Mouse (Mus musculus): ENCODE data around the gene Igf2bp2. TPM values are rescaled to one million over a fixed set of nuclear protein-coding genes. Genes with fewer than 3 reads are reported as not detected.

Igf2bp2 gene
- polyA plus RNA-seq, 1 experiment from 2014 or later, result 132 TPM

DNA sequence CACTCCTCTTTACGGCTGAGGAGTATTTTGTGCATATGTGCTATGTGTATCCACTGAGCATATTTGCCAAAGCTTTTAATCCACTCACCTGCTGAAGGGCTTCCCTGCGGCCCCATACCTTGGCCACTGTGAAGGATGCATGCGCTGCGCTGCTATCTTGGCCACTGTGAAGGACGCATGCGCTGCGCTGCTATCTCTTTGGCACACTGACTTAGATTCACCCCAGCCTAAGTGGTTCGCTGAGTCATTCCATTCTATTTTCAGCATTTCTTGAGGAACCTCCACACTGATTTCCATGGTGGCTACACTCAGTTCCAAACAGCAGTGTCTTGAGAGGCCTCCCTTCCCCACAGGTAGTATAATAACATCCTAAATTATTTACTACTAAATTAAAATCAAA is 42.0 kb downstream of the Igf2bp2 start:
- Histone ChIP-seq H3K4me1 (replicated peaks; ENCODE audit: control insufficient read depth, insufficient read depth, low read length) (no peaks in the 10 kb centered on the region), H3K27ac (ENCODE audit: low read depth, low read length) (no peak overlapping the region), H3K4me3 (ENCODE audit: low read depth, low read length) (no peak overlapping the region), H3K36me3 (ENCODE audit: control insufficient read depth, insufficient read depth, low read length) (no peaks in the 10 kb centered on the region), H3K4me2 (replicated peaks; ENCODE audit: low read depth, low read length) (no peak overlapping the region), H3K9ac (ENCODE audit: low read depth, low read length) (no peak overlapping the region), H3K9me3 (ENCODE audit: control insufficient read depth, low read length) (no peaks in the 10 kb centered on the region), H3K27me3 (ENCODE audit: control insufficient read depth, insufficient read depth, low read length) (no peaks in the 10 kb centered on the region)
- DNase-seq (ENCODE audit: low spot score), result no peak
- WGBS, result 98% methylated on average over 8 of the region's 8 CpGs
- no peak for ATAC-seq (ENCODE audit: low FRiP score)

DNA sequence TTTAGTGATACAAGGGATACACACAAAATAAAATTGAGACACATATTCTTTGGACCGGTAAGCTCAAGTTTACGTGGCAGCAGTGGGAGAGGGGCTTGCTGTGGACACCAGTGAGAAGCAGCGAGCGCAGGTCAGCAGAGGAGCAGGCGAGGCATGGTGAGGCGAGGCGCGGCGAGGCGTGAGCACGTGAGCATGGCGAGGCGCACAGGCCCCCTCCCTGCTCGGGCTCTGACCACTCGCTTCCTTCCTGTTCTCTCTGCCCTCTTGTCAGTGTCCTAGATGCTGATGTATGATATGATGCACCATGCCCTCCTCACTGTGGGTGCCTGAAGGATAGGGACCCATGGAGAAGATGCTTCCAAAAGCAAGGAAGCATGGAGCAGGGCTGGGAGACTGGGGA is 43.6 kb downstream of the Igf2bp2 start:
- Histone ChIP-seq H3K36me3 (ENCODE audit: control insufficient read depth, insufficient read depth, low read length) (no peaks in the 10 kb centered on the region), H3K27me3 (ENCODE audit: control insufficient read depth, insufficient read depth, low read length) (no peaks in the 10 kb centered on the region), H3K4me2 (replicated peaks; ENCODE audit: low read depth, low read length) (no peak overlapping the region), H3K9ac (ENCODE audit: low read depth, low read length) (no peak overlapping the region), H3K9me3 (ENCODE audit: control insufficient read depth, low read length) (no peaks in the 10 kb centered on the region), H3K4me3 (ENCODE audit: low read depth, low read length) (no peak overlapping the region), H3K27ac (ENCODE audit: low read depth, low read length) (no peak overlapping the region), H3K4me1 (replicated peaks; ENCODE audit: control insufficient read depth, insufficient read depth, low read length) (no peaks in the 10 kb centered on the region)
- DNase-seq (ENCODE audit: low spot score) (no peak), ATAC-seq (ENCODE audit: low FRiP score) (no peak)
- WGBS, result 95% methylated on average over 15 of the region's 15 CpGs

DNA sequence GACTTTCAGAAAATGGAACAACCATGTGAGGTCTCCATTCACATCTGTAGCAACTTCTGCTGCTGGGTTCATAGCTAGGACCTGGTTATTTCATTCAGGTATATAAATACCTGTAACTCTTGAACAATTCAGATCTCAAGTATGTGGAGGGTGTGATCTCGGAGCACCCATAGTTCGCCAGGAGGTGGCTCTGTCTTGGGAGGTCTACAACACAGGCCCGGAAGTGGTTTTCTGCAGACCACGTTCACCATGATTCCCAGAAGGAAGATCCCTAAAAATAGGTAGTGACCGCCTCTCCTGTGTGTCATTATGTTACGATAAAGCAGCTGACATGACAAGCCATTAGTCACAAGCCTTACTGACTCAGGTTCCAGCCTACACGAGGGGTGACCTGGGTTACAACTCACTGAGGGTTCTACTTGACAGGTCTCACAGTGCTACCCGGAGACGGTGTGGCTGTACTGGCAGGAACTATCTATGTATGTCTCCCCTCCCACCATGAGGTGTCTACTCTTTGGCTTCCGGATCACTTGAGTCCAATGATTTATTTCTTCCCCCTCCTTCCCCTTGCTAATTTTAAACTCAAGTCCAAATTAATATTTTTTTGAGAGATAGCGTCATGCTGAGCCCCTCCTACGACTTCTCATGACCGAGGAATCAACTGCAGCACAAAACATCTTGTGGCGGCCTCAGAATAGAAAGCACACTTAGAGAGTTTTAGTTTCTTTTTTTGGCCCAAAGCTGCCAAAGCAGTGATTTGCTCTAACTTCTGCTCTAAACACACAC is 44.2 kb downstream of the Igf2bp2 start:
- Histone ChIP-seq H3K36me3 (ENCODE audit: control insufficient read depth, insufficient read depth, low read length) (no peaks in the 10 kb centered on the region), H3K9ac (ENCODE audit: low read depth, low read length) (no peak overlapping the region), H3K27me3 (ENCODE audit: control insufficient read depth, insufficient read depth, low read length) (no peaks in the 10 kb centered on the region), H3K4me3 (ENCODE audit: low read depth, low read length) (no peak overlapping the region), H3K4me1 (replicated peaks; ENCODE audit: control insufficient read depth, insufficient read depth, low read length) (no peaks in the 10 kb centered on the region), H3K27ac (ENCODE audit: low read depth, low read length) (no peak overlapping the region), H3K9me3 (ENCODE audit: control insufficient read depth, low read length) (no peaks in the 10 kb centered on the region), H3K4me2 (replicated peaks; ENCODE audit: low read depth, low read length) (no peak overlapping the region)
- 93% methylated on average over 14 of the region's 14 CpGs for WGBS
- DNase-seq (ENCODE audit: low spot score), result no peak
- no peak for ATAC-seq (ENCODE audit: low FRiP score)

DNA sequence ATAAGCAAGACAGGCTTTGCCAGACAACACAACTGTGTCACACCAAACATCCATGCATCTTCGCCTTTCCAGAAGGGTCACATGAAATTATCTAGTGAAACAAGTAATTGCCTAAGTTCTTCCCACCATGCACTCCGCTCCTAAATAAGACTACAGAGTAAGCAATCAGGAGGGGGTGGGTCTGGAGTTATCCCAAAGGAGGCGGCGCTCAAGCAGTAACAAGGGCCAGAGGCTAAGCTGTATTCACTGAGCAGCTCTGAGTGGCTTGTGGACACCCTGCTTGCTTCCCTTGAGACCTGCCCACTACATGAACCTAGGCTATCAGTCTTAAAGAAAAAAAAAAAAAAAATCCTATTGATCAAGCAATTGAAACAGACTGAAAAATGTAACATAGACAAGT is 44.9 kb downstream of the Igf2bp2 start:
- H3K9ac ChIP-seq (ENCODE audit: low read depth, low read length), result no peak overlapping the region
- H3K27ac ChIP-seq (ENCODE audit: low read depth, low read length), result no peak overlapping the region
- no peak overlapping the region for H3K4me3 ChIP-seq (ENCODE audit: low read depth, low read length)
- H3K27me3 ChIP-seq (ENCODE audit: control insufficient read depth, insufficient read depth, low read length), result no peaks in the 10 kb centered on the region
- ATAC-seq (ENCODE audit: low FRiP score), result no peak
- no peak overlapping the region for H3K4me2 ChIP-seq (replicated peaks; ENCODE audit: low read depth, low read length)
- no peaks in the 10 kb centered on the region for H3K36me3 ChIP-seq (ENCODE audit: control insufficient read depth, insufficient read depth, low read length)
- no peak for DNase-seq (ENCODE audit: low spot score)
- 91% methylated on average over 4 of the region's 4 CpGs for WGBS
- no peaks in the 10 kb centered on the region for H3K9me3 ChIP-seq (ENCODE audit: control insufficient read depth, low read length)
- H3K4me1 ChIP-seq (replicated peaks; ENCODE audit: control insufficient read depth, insufficient read depth, low read length), result no peaks in the 10 kb centered on the region

DNA sequence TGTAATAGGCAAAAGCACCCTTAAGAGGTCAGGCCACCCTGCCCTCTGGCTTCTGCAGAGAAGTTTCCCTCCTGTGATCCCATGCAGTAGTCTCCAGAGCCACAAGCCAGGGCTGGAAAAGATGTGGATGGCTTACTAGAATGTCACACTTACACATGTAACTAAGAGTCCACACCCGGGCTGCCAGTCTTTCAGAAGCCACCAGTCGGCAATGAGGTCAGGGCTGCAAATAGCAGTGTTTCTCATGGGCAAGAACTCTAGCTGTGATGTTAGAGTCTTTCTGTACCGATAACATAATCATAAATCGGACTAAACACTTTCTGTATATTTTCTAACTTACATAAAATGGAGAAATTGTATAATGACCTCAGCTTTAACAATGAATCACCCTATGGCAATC is 46.4 kb downstream of the Igf2bp2 start:
- Histone ChIP-seq H3K27me3 (ENCODE audit: control insufficient read depth, insufficient read depth, low read length) (no peaks in the 10 kb centered on the region), H3K27ac (ENCODE audit: low read depth, low read length) (no peak overlapping the region), H3K36me3 (ENCODE audit: control insufficient read depth, insufficient read depth, low read length) (no peaks in the 10 kb centered on the region), H3K4me3 (ENCODE audit: low read depth, low read length) (no peak overlapping the region), H3K9me3 (ENCODE audit: control insufficient read depth, low read length) (no peaks in the 10 kb centered on the region), H3K9ac (ENCODE audit: low read depth, low read length) (no peak overlapping the region), H3K4me2 (replicated peaks; ENCODE audit: low read depth, low read length) (no peak overlapping the region), H3K4me1 (replicated peaks; ENCODE audit: control insufficient read depth, insufficient read depth, low read length) (no peaks in the 10 kb centered on the region)
- WGBS, result 94% methylated on average over 4 of the region's 4 CpGs
- ATAC-seq (ENCODE audit: low FRiP score) (no peak), DNase-seq (ENCODE audit: low spot score) (no peak)

DNA sequence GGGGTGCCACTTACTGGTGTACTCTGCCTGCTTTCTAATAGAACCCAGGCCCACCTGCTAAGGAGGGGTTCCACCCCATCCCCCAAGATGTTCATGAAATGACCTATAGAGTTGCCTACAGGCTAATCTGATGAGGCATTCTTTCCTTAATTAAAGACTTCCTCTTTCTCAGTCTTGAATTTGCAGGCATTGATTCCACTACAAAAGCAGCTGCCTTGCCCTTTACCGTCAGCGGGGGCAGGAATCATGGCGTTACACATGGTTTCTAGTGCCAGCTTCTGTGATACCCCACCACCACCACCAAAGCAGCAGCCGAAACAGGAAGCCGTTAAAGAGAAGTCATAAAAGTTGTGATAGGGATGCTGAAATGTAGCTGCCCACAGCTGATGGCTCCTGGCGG is 47.0 kb downstream of the Igf2bp2 start:
- WGBS, result 94% methylated on average over 6 of the region's 6 CpGs
- ATAC-seq (ENCODE audit: low FRiP score) (no peak), DNase-seq (ENCODE audit: low spot score) (no peak)
- no peaks in the 10 kb centered on the region for H3K36me3 ChIP-seq (ENCODE audit: control insufficient read depth, insufficient read depth, low read length)
- no peak overlapping the region for H3K4me3 ChIP-seq (ENCODE audit: low read depth, low read length)
- no peaks in the 10 kb centered on the region for H3K9me3 ChIP-seq (ENCODE audit: control insufficient read depth, low read length)
- H3K27ac ChIP-seq (ENCODE audit: low read depth, low read length), result no peak overlapping the region
- no peaks in the 10 kb centered on the region for H3K4me1 ChIP-seq (replicated peaks; ENCODE audit: control insufficient read depth, insufficient read depth, low read length)
- no peaks in the 10 kb centered on the region for H3K27me3 ChIP-seq (ENCODE audit: control insufficient read depth, insufficient read depth, low read length)
- H3K9ac ChIP-seq (ENCODE audit: low read depth, low read length), result no peak overlapping the region
- H3K4me2 ChIP-seq (replicated peaks; ENCODE audit: low read depth, low read length), result no peak overlapping the region

DNA sequence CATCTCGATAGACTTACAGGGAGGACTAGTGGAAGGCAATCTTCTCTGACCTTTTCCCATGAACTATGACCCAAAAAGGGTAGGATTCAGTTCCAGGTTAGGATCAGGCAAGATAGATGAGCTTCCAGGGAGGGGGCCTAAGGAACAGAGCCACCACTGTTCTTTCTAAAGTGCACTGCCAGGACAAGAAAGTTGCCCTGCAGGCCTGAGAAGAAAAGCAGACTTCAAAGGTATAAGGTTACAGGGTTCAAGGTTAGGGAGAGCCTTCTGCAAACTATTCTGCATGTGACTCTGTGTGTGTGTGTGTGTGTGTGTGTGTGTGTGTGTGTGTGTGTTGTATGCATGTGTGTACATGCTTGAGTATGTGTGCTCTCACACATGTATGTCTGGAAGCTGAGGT is 53.1 kb downstream of the Igf2bp2 start:
- Histone ChIP-seq H3K9me3 (ENCODE audit: control insufficient read depth, low read length) (no peaks in the 10 kb centered on the region), H3K27me3 (ENCODE audit: control insufficient read depth, insufficient read depth, low read length) (no peaks in the 10 kb centered on the region), H3K27ac (ENCODE audit: low read depth, low read length) (no peak overlapping the region), H3K36me3 (ENCODE audit: control insufficient read depth, insufficient read depth, low read length) (no peaks in the 10 kb centered on the region), H3K4me1 (replicated peaks; ENCODE audit: control insufficient read depth, insufficient read depth, low read length) (no peaks in the 10 kb centered on the region), H3K4me3 (ENCODE audit: low read depth, low read length) (no peak overlapping the region), H3K9ac (ENCODE audit: low read depth, low read length) (no peak overlapping the region), H3K4me2 (replicated peaks; ENCODE audit: low read depth, low read length) (no peak overlapping the region)
- 64% methylated on average over 1 of the region's 1 CpGs for WGBS
- DNase-seq (ENCODE audit: low spot score), result no peak
- no peak for ATAC-seq (ENCODE audit: low FRiP score)

DNA sequence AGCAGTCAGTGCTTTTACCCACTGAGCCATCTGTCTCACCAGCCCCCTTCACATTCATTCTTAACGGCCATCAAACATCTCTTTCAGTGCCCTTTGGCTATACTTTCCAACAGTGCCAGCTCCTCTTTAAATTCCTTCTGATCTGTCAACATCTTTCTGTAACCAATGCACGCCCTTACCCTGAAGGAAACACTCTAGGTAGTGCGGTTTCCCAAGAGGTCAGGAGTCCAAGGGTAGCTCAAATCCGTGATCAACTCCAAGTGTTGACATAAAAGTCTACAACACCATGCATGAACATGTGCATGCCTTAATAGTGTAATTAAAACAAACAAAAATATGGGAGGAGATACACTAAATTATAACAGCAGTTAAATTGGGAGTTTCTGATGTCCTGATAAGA is 53.9 kb downstream of the Igf2bp2 start:
- H3K4me3 ChIP-seq (ENCODE audit: low read depth, low read length), result no peak overlapping the region
- DNase-seq (ENCODE audit: low spot score) (no peak), ATAC-seq (ENCODE audit: low FRiP score) (no peak)
- no peak overlapping the region for H3K27ac ChIP-seq (ENCODE audit: low read depth, low read length)
- H3K9me3 ChIP-seq (ENCODE audit: control insufficient read depth, low read length), result no peaks in the 10 kb centered on the region
- WGBS, result 88% methylated on average over 4 of the region's 4 CpGs
- no peaks in the 10 kb centered on the region for H3K4me1 ChIP-seq (replicated peaks; ENCODE audit: control insufficient read depth, insufficient read depth, low read length)
- no peak overlapping the region for H3K9ac ChIP-seq (ENCODE audit: low read depth, low read length)
- no peaks in the 10 kb centered on the region for H3K36me3 ChIP-seq (ENCODE audit: control insufficient read depth, insufficient read depth, low read length)
- H3K27me3 ChIP-seq (ENCODE audit: control insufficient read depth, insufficient read depth, low read length), result no peaks in the 10 kb centered on the region
- H3K4me2 ChIP-seq (replicated peaks; ENCODE audit: low read depth, low read length), result no peak overlapping the region

DNA sequence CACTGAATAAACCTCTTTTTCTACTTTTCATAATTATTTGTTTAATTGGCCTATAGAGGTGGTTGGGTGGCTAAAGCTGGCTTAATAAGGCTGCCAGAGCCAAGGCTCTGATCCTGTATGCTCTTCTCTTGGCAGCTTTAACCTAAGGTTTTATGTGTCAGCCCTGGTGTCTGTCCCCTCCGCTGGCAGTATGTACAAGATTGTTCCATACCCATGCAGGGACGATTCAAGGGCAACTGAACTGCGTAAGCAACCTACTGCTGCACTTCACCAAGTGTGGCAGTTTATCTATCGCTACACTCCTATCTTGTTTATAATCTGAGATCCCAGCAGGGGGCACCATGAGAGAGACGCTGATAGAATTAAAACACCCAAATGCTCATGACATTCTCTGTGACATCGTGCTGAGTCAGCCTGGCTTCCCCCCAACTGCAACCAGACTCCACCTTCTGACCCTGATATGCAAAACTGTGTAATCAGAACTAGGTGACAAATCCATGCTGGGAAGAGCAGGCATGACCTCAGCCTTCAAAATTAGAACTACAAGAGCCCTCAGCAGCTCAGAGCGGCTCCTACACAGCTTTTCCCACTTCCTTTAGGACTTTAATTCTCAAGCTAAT is 55.1 kb downstream of the Igf2bp2 start:
- H3K36me3 ChIP-seq (ENCODE audit: control insufficient read depth, insufficient read depth, low read length), result no peaks in the 10 kb centered on the region
- no peak overlapping the region for H3K4me2 ChIP-seq (replicated peaks; ENCODE audit: low read depth, low read length)
- H3K27me3 ChIP-seq (ENCODE audit: control insufficient read depth, insufficient read depth, low read length), result no peaks in the 10 kb centered on the region
- no peak overlapping the region for H3K9ac ChIP-seq (ENCODE audit: low read depth, low read length)
- DNase-seq (ENCODE audit: low spot score) (peak; percentile 13), ATAC-seq (ENCODE audit: low FRiP score) (no peak)
- H3K4me3 ChIP-seq (ENCODE audit: low read depth, low read length), result no peak overlapping the region
- no peaks in the 10 kb centered on the region for H3K9me3 ChIP-seq (ENCODE audit: control insufficient read depth, low read length)
- no peak overlapping the region for H3K27ac ChIP-seq (ENCODE audit: low read depth, low read length)
- 71% methylated on average over 7 of the region's 7 CpGs for WGBS
- no peaks in the 10 kb centered on the region for H3K4me1 ChIP-seq (replicated peaks; ENCODE audit: control insufficient read depth, insufficient read depth, low read length)
